Mouse (Mus musculus) neutrophil, adult 5-6 weeks (primary cell): Measurements from ENCODE around the gene Tbc1d8. TPM values are rescaled to one million over a fixed set of nuclear protein-coding genes. Genes with fewer than 3 reads are reported as not detected.

Source experiments
- ATAC-seq: fragments of 151-379, 151-347 bp; 2 replicates; pipeline ENCODE4 v1.8.0; 2017; ENCODE audit warnings: mild to moderate bottlenecking, moderate TSS enrichment; ENCODE audit not compliant: insufficient number of reproducible peaks, poor library complexity, low FRiP score, severe bottlenecking; ENCODE audit errors: extremely low read depth
- total RNA-seq: library from RNA; stranded (forward); fragments of 200-1000 nt; gene quantifications from 2 replicates; pipeline ENCODE4 v1.2.3, GENCODE M21; 2017

Gene Tbc1d8
- total RNA-seq, 1 experiment from 2014 or later = 13.3 TPM

GRCm38 (mm10) chr1:39338831-39339230 lies 139.7 kb downstream of the Tbc1d8 start:
- ATAC-seq = no peak

DNA sequence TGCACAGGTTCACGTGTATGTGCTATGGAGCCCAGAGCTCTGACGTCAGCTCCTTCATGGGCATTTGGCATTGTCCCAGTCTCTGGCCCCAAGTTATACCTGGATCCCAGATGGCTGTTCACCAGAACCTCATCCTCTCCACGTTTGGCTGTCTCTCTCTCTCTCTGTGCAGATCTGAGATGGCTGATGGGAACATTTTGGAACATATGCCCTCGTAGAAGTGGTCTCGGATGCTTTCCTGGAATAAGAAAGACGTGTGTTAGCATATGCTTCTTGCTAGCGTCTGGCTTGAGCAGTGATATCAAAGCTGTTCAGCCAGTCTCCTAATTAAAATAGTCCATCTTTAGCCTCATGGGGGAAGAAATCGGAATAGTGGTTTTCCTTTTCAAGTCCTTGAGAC lies 141.8 kb downstream of the Tbc1d8 start:
- ATAC-seq = no peak

DNA sequence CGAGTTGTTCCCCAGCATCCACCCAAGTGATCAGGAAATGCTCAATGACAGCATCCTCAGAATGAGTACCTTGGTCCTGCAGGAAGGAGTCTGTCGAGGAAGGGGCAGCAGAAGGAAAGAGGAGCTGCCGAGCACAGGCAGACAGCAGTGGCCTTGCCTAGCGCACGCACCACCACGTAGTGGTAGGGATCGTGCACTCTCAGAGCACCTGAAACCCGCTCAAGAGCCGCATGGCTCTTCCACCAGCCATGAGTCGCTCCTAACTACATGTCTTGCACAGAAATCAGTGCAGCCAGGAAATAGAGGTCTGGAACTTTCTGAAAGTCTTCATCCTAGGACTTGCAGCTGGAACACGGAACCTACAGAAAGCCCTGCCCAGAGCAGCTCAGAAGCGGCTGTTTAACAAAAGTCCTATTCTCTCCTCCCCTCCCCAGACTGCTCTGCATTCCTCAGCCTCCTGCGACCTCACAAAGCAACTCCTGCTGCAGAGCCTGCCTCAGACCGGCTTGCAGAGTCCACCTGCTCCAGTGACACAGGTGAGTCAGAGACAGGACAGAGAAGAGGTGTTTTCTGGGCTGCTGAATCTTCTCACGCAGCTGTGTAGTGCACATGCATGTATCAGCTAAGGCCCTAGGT lies 142.9 kb downstream of the Tbc1d8 start:
- ATAC-seq = no peak

- ATAC-seq = no peak
Measured at GRCm38 (mm10) chr1:39332456-39332855, 146.1 kb downstream of the Tbc1d8 start.

- ATAC-seq = no peak
Measured at GRCm38 (mm10) chr1:39330857-39331594, 147.5 kb downstream of the Tbc1d8 start.

DNA sequence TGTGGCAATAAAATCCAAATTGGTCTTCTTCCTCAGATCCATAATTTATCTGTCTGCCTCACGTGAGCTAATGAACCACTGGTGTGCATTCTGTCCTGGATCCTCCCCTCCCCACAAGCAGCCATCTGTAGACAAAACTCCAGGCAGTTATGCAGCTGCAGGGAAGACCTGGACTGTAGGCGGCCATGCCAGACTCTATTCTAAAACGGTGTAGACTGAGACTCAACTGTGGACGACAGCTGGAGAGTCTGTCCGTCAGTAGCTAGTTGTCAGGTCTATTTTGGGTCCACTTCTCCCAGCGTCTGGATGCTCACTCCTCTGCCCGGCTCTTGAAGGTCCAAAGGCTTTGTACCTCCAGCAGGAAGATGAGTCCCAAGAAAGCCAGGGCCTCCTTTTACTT lies 151.0 kb downstream of the Tbc1d8 start:
- no peak for ATAC-seq

DNA sequence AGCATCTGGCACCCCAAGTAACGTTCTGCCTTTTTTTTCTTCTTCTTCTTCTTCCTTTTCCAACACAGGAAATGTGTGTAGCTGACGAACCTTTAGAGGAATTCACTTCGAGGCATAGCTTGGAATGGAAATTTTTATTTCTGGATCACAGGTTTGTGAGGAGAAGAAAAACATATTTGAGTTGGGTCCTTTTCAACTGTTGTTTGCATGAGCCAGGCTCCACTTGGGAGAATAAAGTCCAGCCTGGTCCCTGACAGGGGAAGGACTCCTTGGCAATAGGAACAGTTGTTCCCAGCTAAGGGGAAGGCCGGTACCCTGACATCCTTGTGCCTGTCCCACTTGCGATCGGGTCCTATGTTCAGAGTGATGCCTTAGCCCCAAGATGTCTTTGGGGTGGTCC lies 153.3 kb downstream of the Tbc1d8 start:
- ATAC-seq = no peak

DNA sequence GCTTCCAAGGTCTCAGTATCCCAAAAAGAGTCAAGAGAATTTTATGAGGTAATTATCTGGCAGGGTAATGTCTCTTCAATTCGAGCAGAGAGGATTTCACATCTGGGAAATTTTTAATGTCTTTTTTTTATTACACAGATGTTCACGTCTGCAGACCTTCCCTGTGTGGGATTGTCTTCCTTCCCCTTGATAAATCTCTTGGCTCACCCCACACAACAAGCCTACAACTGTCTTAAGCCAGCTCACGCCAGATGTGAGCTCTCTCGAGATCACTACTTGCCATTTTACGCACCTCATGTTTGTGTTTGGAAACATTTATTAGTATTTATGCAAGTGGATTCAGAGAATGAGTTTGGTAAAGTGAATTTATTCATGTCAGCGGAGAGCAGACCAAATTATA lies 156.6 kb downstream of the Tbc1d8 start:
- no peak for ATAC-seq

Other genes with a start within 250 kb of the Tbc1d8 start
- 157 and 163 TPM in 2 replicates for gene Rpl31, start 110.9 kb downstream of the Tbc1d8 start, total RNA-seq
- gene Cnot11, start 56.2 kb upstream of the Tbc1d8 start, total RNA-seq = 20.6 and 22.5 TPM in 2 replicates
- 478 and 497 TPM in 2 replicates for gene Rnf149, start 98.7 kb upstream of the Tbc1d8 start, total RNA-seq
- gene Creg2, start 172.7 kb upstream of the Tbc1d8 start, total RNA-seq = 0.23 and 0.37 TPM in 2 replicates
- gene Rfx8, start 242.2 kb upstream of the Tbc1d8 start, total RNA-seq = not detected in 2 replicates